Mouse (Mus musculus): ENCODE data around the gene Olfr15. TPM values are rescaled to one million over a fixed set of nuclear protein-coding genes. Genes with fewer than 3 reads are reported as not detected.

Olfr15 gene
- polyA plus RNA-seq, 1 experiment from 2014 or later: not detected

GRCm38 (mm10) chr16:3891621-3892295, 61.1 kb downstream of the Olfr15 start:
- no peaks in the 10 kb centered on the region for H3K4me1 ChIP-seq (ENCODE audit: control insufficient read depth, insufficient read depth, low read length)
- H3K27ac ChIP-seq (ENCODE audit: low read depth, low read length): no peak overlapping the region
- no peaks in the 10 kb centered on the region for H3K9me3 ChIP-seq (replicated peaks; ENCODE audit: control insufficient read depth, low read length)
- no peak overlapping the region for H3K9ac ChIP-seq (ENCODE audit: low read length)
- ATAC-seq: no peak
- WGBS: 94% methylated on average over 14 of the region's 14 CpGs
- H3K36me3 ChIP-seq (ENCODE audit: control insufficient read depth, insufficient read depth, low read length): peaks cover 14% of the 10 kb centered on the region
- H3K27me3 ChIP-seq (replicated peaks; ENCODE audit: control insufficient read depth, insufficient read depth, low read length): no peaks in the 10 kb centered on the region
- H3K4me3 ChIP-seq (ENCODE audit: low read depth, low read length): no peak overlapping the region
- H3K4me2 ChIP-seq (ENCODE audit: low read length): no peak overlapping the region
- DNase-seq (ENCODE audit: low spot score): no peak

- WGBS: 80% methylated on average over 3 of the region's 3 CpGs
- H3K4me3 ChIP-seq (ENCODE audit: low read depth, low read length): no peak overlapping the region
These were observed 63.1 kb downstream of the Olfr15 start for GRCm38 (mm10) chr16:3893739-3894138.

More at GRCm38 (mm10) chr16:3893739-3894138, 63.1 kb downstream of the Olfr15 start:
- ATAC-seq: no peak
- Histone ChIP-seq H3K36me3 (ENCODE audit: control insufficient read depth, insufficient read depth, low read length) (peaks cover 31% of the 10 kb centered on the region), H3K4me1 (ENCODE audit: control insufficient read depth, insufficient read depth, low read length) (no peaks in the 10 kb centered on the region), H3K4me2 (ENCODE audit: low read length) (no peak overlapping the region), H3K9me3 (replicated peaks; ENCODE audit: control insufficient read depth, low read length) (no peaks in the 10 kb centered on the region), H3K27me3 (replicated peaks; ENCODE audit: control insufficient read depth, insufficient read depth, low read length) (no peaks in the 10 kb centered on the region), H3K27ac (ENCODE audit: low read depth, low read length) (no peak overlapping the region), H3K9ac (ENCODE audit: low read length) (no peak overlapping the region)
- DNase-seq (ENCODE audit: low spot score): no peak

Other genes starting within 250 kb of the Olfr15 start
- gene Olfr161, start 239.8 kb upstream of the Olfr15 start, polyA plus RNA-seq (2014; fragmentation: Nextera tagmentation; extraction: Ambion mirVana): not detected in 2 replicates
- gene Mefv, start 112.8 kb upstream of the Olfr15 start, polyA plus RNA-seq (2014; fragmentation: Nextera tagmentation; extraction: Ambion mirVana): not detected in 2 replicates
- 27.3 and 30.9 TPM in 2 replicates for gene Zfp263, start 86.8 kb upstream of the Olfr15 start, polyA plus RNA-seq (2014; fragmentation: Nextera tagmentation; extraction: Ambion mirVana)
- 1.7 TPM in 2 replicates for gene Zfp174, start 16.4 kb downstream of the Olfr15 start, polyA plus RNA-seq (2014; fragmentation: Nextera tagmentation; extraction: Ambion mirVana)
- gene Naa60, start 41.5 kb downstream of the Olfr15 start, polyA plus RNA-seq (2014; fragmentation: Nextera tagmentation; extraction: Ambion mirVana): 68.4 and 83.3 TPM in 2 replicates
- 12.6 and 14.3 TPM in 2 replicates for gene Zfp597, start 53.7 kb downstream of the Olfr15 start, polyA plus RNA-seq (2014; fragmentation: Nextera tagmentation; extraction: Ambion mirVana)
- 2.6 and 4.1 TPM in 2 replicates for gene Gm20695, start 53.8 kb downstream of the Olfr15 start, polyA plus RNA-seq (2014; fragmentation: Nextera tagmentation; extraction: Ambion mirVana)
- gene 1700037C18Rik, start 77.8 kb downstream of the Olfr15 start, polyA plus RNA-seq (2014; fragmentation: Nextera tagmentation; extraction: Ambion mirVana): 9.6 and 10.0 TPM in 2 replicates
- 35.1 and 35.6 TPM in 2 replicates for gene Cluap1, start 77.9 kb downstream of the Olfr15 start, polyA plus RNA-seq (2014; fragmentation: Nextera tagmentation; extraction: Ambion mirVana)
- 0.60 and 0.73 TPM in 2 replicates for gene Nlrc3, start 145.8 kb downstream of the Olfr15 start, polyA plus RNA-seq (2014; fragmentation: Nextera tagmentation; extraction: Ambion mirVana)
- 19.9 and 35.2 TPM in 2 replicates for gene Slx4, start 172.9 kb downstream of the Olfr15 start, polyA plus RNA-seq (2014; fragmentation: Nextera tagmentation; extraction: Ambion mirVana)
- gene Dnase1, start 206.1 kb downstream of the Olfr15 start, polyA plus RNA-seq (2014; fragmentation: Nextera tagmentation; extraction: Ambion mirVana): 3.3 and 4.8 TPM in 2 replicates
- gene Trap1, start 246.9 kb downstream of the Olfr15 start, polyA plus RNA-seq (2014; fragmentation: Nextera tagmentation; extraction: Ambion mirVana): 61.2 and 62.7 TPM in 2 replicates

Data from forebrain, embryonic 14.5 days (tissue).